Mouse (Mus musculus) spleen, postnatal 0 days (tissue): Measurements from ENCODE around the gene Gapvd1. TPM values are rescaled to one million over a fixed set of nuclear protein-coding genes. Genes with fewer than 3 reads are reported as not detected.

ENCODE experiments used
- polyA plus RNA-seq: library from polyadenylated mRNA; unstranded; fragments of >200 nt; fragmentation: Nextera tagmentation; extraction: Ambion mirVana; gene quantifications from 2 replicates; pipeline ENCODE4 v1.2.1, GENCODE M21; 2015

Gene Gapvd1
- polyA plus RNA-seq, result 94.5 and 97.3 TPM in 2 replicates

GRCm38 (mm10) chr2:34754551-34755358 is at the start of gene Gapvd1:
TSS of gene Gapvd1 (minus strand) at chr2:34755232.

GRCm38 (mm10) chr2:34799357-34800256 is 44.6 kb upstream of the Gapvd1 start, which contains the start of gene Rabepk:
TSS of gene Rabepk (minus strand) at chr2:34799912.

GRCm38 (mm10) chr2:34771368-34772226 is 16.6 kb upstream of the Gapvd1 start, which contains the start of gene Hspa5:
TSS of gene Hspa5 (plus strand) at chr2:34771970.

Other genes starting within 250 kb of the Gapvd1 start
- 272 and 282 TPM in 2 replicates for gene Hspa5, start 16.7 kb upstream of the Gapvd1 start, polyA plus RNA-seq
- 34.4 and 37.5 TPM in 2 replicates for gene Rabepk, start 44.7 kb upstream of the Gapvd1 start, polyA plus RNA-seq
- gene Fbxw2, start 71.1 kb upstream of the Gapvd1 start, polyA plus RNA-seq, result 84.0 and 84.6 TPM in 2 replicates
- not detected in 2 replicates for gene Gm34653, start 77.8 kb upstream of the Gapvd1 start, polyA plus RNA-seq
- gene Cutal, start 119.2 kb upstream of the Gapvd1 start, polyA plus RNA-seq, result 0.11 and 0.19 TPM in 2 replicates
- 70.9 and 75.4 TPM in 2 replicates for gene Psmd5, start 119.7 kb upstream of the Gapvd1 start, polyA plus RNA-seq
- gene Phf19, start 158.8 kb upstream of the Gapvd1 start, polyA plus RNA-seq, result 3.1 and 3.4 TPM in 2 replicates
- 5.5 and 6.4 TPM in 2 replicates for gene Traf1, start 206.5 kb upstream of the Gapvd1 start, polyA plus RNA-seq